Mouse (Mus musculus): ENCODE measurements around the gene Abcb11.

Gene Abcb11

DNA sequence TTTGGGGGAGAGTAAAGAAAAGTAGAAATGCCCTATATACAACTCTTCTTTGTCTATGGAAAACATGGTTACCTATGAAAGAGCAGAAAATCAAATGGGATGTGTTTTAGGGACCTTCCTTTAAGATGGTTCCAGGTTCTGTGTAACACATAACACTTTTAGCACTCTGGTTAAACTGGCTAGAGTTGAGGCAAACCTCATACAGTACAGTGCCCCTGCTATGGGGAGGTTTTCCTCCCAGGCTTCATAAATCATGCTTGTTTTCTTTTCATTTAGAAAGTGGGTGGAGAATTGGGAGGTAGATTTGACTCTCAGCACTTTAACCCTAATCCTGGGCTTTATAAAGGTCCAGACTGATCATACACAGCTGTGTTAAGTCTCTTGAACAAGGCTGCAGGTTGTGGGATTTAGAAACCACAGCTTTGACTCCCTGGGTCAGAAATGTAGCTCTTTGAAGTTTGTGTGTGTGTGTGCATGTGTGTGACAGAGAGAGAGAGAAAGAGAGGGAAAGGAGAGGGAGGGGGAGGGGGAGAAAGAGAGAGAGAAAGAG lies 78.3 kb downstream of the Abcb11 start:
- DNase-seq (ENCODE audit: low spot score) = no peak

DNA sequence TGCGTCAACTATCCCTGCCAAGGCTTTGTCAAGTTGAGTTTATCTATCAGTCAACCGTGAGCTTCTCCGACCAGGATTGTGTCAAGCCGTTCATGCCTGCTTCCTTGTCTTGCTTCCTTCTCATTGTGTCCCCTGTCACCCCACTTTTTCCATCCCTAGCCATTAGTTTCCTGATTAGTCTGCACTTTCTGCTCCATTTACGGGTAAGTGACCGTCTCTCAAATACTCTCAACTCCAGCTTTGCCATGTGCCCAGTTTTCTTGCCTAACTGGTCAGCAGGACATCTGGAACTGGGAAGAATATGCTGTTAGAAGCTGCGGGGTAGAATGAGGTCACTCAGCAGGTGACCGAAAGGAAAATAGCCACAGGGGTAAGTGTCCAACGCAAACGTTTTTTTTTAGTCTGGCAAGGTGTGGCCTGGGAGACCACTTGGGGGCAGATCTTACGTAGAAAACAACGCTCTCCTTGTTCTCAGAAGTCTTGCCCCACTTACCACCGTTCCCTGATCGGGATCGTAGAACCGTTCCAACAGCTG lies 94.1 kb downstream of the Abcb11 start:
- no peak for DNase-seq (ENCODE audit: low spot score)

DNA sequence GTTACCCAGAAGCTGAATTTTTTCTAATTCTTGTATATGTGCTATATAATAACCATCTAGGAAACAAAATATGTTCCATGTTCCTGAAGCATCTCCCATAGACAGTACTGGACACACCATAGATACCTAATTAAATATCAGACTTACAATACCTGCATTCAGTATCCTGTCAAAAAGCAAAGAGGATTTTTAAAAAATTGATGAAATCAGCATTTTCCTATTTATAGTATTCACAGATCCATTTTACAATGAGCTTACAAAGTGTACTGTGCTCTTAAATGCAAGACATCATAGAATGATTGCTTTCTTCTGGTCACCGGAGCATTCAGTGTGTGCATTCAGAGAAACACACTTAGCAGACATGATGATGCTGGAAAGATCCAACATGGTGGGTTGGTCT lies 95.3 kb downstream of the Abcb11 start:
- no peak for DNase-seq (ENCODE audit: low spot score)

DNA sequence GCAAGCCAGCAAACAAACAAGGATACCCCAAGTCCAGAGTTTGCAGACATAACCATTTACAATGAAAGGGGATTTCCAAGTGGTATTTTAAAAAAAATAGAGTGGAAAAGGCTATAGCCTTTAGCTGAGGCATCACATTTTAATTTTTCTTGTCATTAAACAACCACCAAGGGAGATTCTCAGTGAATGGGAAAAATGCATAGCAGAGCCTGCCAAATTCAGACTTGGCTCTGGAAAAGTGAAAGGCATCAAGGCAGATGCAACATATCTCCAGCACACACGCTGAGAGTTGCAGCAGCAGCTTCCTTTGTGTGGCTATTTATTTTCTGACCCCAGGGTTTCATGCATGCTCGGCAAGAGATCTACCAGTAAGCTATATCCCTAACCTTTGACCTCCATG lies 97.5 kb downstream of the Abcb11 start:
- no peak for DNase-seq (ENCODE audit: low spot score)

DNA sequence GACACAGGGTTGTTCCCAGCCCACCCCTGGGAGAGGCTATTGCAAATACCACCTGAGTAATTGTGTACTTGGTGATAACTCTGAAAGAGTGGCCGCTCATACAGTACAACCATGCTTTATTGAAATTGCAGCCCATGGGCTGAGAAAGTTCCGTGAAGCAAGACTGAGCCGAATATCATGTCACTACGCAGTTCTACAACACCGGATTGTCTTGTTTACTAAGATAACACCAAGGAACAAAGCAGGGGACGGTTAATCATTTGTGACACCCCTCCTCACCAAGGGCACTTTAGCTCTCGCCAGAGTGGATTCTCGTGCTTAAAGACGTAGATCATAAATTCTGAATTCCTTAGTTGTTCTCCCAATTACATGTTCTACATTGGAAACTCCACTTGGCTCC lies 103.1 kb downstream of the Abcb11 start:
- DNase-seq (ENCODE audit: low spot score) = no peak

DNA sequence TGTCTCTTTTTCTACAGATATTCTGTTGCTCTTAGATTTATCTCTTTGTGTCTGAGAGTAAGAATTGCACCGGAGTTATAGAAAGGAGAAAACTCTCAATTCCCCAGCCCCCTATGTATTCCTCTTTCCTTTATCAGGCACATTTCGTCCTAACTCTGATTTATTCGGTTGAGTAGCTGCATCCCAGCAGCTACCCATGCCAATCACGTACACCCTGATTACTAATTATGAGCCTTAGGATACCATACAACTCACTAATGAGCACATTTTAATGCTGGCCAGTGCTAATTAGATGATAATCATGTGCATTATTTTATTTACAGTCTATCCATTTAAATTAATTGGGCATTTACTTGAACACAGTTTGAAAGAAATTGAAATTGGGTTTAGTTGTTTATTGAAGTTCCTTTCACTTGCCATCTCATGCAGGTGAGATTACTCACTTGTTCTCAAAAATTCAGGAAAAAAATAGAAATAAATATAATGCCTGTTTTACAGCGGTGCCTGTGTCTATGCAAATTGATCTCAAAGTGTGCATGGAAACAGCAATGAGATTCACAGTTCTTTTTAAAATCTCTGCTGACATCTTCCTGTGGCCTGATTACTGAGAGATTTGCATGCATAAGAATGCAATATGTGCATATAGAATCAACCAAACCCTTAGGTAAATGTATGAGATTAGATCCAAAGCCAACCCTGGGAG lies 107.3 kb downstream of the Abcb11 start:
- no peak for DNase-seq (ENCODE audit: low spot score)

DNA sequence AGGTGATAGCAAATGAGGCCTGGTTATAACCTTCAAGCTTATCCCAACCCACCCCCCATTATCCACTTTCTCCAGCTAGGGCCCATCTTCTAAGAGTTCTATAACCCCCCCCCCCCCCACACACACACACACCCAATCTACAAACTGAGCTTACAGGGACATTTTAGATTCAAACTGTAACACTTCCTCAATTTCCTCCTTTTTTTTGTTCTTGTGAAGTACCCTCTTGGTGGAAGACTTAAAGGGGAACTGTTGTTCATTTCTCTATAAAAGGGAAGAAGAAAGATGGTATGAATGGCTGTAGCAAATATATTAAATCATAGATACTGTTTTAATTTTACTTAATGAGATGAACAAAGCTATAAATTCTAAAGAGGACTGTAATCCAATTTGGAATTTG lies 110.3 kb downstream of the Abcb11 start:
- DNase-seq (ENCODE audit: low spot score) = no peak

DNA sequence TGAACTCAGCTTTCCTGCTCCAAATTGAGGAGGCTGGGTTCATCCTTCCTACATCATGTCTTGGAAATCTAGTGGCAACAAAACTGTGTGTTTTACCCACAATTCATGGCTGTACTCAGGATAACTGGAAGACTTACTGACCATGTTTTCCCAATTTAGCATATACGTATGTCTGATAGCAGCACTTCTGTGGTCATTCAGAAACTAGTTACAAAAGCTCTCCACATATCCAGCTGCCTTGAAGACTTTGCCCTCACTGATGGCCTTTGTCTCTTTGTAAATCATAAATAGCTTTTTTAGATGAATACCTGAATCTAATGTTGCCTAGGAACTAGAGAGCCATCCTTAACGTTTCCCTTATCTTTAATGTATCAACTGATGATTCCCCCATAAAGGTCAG lies 112.3 kb downstream of the Abcb11 start:
- DNase-seq (ENCODE audit: low spot score) = no peak

DNA sequence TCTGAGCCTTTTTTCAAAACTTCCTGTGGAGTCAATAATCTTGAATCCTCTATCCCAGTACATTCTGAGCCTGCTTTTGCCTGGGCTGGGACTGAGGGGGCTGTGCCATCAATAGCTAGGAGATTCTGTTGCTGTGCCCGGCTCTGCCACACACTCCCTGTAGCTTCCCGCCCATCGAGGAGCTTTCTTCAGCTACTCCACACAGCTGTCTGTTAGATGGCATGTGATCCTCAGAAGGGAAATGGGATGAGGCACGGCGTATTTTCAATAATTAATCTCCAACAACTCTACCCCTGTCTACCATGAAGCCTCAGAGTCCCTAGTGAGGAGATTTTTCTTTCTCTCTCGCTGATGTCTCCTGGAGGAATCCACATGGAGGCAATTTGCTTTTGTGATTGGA lies 113.8 kb downstream of the Abcb11 start:
- no peak for DNase-seq (ENCODE audit: low spot score)

DNA sequence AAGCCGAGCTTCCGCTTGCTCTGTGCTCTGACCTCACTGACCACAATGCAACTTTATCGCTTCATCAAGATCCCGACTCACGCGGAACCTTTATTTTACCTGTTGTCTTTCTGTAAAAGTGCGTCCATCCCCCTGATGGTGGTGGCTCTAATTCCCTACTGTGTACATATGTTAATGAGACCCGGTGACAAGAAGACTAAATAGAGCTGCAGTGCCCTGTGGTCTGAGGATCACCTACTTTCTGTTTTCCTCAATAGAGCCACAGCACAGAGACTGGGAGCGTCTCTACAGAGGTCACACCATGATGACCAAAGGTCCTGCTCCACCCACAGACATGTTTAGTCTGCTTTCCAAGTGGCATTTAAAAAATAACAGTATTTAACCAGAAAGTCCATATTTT lies 115.5 kb downstream of the Abcb11 start:
- DNase-seq (ENCODE audit: low spot score) = no peak

DNA sequence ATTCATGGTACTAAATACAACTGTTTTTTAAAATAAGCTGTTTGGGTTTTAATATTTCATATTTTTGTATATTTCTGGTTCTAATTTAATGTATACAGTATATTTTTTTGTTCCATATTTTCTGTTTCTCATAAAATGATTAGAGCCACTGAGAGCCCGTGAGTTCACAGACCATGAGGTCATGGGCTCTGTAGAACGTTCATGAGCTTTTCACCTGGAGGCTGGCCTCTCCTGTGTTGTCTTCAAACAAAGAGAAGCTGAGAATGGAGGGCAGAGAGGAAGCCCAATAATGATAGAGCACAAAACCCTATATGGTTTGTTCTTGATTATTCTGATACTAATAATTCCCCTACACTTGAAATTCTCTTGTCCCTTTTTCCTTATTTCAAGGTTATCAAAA lies 117.7 kb downstream of the Abcb11 start:
- DNase-seq (ENCODE audit: low spot score) = no peak

DNA sequence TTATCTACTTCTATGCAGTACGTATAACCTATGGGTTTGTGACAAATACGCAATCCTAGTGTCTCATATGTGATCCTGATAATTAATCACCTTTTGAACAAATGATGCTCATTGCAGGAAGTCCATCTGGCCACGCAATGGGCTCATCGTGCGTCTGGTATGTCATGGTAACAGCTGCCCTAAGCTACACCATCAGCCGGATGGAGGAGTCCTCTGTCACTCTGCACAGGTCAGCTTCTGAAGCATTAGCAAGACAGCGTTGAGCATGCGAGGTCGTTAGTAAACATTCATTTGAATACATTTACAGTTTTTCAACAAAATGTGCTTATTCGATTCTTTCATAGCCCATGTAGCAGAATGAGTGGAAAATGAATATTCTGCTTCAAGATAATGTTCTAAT lies 119.6 kb downstream of the Abcb11 start:
- DNase-seq (ENCODE audit: low spot score) = peak; percentile 13

DNA sequence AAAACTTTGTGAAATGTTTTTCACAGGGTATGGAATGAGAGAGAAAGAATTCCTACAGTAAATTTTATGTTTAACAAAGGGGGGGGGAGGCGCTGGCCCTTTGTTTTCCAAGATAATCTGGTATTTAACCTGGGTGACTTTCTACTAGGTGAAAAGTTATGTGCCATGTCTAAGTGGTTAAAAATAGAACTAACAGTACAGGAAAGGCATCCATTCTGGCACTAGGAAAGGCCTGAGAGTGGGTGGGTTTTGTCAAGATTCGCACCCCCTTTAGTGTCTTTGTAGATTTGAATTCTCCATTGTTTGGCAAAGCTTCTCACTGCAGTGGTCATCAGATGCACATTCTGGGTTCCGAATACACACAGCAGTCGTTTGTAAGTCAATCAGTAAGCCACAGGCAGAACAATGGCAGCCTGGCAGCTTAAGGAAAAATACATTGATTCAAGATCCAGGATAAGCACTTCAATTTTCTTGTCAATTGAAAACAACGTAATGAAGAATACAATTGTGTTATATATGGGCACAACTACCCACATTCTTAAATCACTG lies 120.5 kb downstream of the Abcb11 start:
- no peak for DNase-seq (ENCODE audit: low spot score)

DNA sequence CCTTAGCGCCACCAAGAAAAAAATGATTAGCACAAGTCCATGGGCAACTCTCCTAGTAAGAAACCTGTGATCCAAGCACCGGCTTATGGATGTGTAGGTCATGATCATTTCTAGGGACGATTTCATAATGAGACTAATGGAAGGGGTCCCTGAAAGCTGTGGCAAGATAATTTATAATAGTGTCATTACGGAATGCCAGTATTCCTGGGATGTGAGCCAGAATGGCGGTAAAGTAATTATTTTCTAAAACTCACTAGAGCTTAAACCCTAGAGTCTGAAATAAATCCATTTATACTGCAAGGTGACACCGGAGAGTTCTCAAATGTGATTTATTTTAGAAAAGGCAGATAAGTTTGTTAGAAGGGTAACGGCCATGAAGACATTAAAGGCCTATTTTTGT lies 127.2 kb downstream of the Abcb11 start:
- peak; percentile 56 for DNase-seq (ENCODE audit: low spot score)

DNA sequence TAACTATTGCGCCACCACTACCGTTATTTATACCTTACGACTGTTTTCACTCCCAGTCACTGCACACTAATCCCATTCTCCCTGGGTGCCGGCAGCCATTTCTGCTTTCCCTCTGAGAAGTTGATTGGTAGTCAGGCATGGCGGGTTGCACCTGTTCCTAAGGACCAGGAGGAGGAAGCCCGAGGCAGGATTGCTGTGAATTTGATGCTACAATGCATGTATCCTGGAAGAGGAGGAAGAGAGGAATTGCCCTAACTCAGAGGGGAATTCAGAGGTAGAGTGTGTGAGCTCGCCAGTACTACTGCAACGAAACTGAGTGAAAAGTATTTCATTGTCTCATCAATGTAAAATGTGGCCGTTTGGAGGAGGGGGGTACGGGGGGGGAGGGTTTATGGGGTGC lies 129.8 kb downstream of the Abcb11 start:
- no peak for DNase-seq (ENCODE audit: low spot score)

DNA sequence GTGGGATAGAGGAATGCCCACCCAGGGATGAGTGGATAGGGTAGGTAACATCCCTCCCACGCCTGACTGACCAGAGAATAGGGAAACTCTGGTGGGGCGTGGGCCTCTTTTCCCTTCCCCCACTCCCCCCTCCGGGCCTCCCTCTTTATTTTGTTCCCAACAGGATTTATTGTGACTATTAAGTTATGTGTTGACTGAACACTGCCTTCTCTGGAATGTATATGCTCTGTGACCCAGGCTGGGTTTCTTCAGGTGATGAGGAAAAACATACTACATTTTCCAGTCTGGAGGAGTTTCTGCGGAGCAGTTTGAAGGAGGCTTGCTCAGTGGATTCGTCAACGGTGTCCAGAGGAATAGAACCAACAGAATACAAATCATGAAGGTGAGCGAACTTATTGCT lies 131.6 kb downstream of the Abcb11 start, which contains the start of gene G6pc2:
Gene G6pc2 (plus strand): TSS at position 301 of the 400 bp plus-strand sequence.
- DNase-seq (ENCODE audit: low spot score) = no peak

DNA sequence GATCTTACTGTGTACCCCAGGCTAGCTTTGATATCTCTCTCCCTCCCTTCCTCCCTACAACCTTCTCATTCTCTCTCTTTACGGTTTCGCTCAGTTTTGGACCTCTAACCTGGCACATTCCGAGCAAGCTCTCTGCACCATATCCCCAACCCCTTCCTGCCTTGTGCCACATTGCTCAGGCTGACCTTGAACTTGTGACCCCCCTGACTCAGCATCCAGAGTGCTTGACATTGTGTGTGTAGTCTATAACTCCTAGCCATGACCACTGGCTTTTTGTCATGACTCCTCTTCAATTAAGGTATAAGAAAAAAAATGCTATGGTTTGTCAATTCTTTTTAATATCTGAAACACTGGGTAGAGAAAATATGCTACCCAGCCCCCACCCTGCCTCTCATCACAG lies 132.7 kb downstream of the Abcb11 start:
- no peak for DNase-seq (ENCODE audit: low spot score)

DNA sequence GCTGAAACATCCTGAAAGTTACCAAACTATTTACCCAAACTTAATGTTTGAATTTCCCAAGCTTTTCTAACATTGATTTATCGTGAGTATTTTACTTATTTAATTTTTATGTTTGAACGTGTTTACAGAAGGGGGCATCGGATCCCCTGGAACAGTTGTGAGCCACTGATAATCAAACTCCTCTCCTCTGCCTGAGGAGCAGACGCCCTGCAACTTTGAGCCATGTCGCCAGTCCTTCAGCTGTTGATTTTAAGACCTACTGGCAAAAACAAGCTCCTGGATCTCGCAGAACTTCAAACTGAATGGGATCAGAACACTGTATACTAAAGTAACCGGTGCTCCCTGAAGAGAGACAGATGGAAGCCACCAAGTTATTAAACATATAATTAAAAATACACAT lies 135.9 kb downstream of the Abcb11 start:
- no peak for DNase-seq (ENCODE audit: low spot score)

DNA sequence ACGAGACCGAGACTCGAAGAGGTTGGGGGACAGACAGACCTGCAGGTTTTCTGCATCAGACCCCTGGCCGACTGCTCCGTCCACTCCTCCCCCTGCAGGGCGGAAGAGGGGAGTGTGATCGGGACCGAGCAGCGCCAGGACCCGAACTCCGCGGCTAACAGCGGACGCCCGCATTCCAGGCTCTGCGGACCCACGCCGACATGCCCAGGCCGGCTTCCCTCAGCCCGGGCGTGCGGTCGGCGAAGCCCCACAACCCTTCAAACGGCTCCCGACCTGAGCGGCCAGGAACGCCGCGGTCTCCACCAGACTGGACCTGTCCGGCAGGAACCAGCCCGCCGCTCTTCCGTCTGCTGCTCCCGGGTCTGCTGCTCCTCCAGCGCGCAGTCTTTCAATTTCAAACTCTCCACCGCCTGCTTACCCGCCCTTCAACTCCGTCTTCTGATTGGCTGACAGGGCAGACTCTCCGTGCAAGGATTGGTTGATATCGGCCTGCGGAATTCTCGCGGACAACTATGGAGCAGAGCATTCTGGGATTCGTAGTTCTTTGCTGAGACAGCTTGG lies 136.5 kb downstream of the Abcb11 start, which contains the start of gene Spc25:
Gene Spc25 (minus strand): TSS at position 404 of the 561 bp plus-strand sequence.
- peak; percentile 95 for DNase-seq (ENCODE audit: low spot score)

DNA sequence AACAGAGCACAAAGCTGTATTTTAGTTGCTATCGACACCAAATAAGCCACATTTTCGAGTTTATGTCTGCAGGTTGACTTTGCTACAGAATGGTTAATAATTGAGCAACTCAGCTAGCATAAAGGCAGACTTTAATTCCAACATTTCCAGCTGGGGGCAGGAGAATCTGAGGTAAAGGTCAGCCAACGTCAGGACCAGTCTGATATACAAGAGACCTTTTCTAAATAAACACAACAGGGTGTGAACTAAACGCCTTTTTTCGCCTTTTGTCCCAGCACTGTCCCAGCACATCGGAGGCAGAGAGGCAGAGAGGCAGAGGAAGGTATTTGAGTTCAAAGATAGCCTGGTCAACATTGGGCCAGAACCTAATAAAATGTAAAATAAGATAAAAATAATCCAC lies 137.2 kb downstream of the Abcb11 start:
- peak; percentile 21 for DNase-seq (ENCODE audit: low spot score)

DNA sequence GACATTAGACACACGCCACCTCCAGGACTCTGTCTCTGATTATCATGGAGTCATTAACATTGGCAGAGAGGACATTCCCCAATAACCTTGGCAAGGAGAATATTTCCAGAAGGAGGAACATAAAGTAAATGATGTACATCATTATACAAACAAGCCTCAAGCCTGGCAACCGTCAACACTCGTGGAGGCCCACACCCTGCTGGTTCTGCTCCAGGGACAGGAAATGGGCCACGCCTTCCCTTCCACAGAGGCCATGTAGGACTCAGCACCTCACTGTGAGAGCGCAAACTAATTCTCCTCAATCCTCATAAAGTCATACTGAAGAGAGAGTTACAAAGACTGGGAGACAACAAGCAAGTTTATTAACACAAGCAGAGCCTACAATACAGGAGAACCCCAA lies 148.9 kb downstream of the Abcb11 start:
- DNase-seq (ENCODE audit: low spot score) = no peak

DNA sequence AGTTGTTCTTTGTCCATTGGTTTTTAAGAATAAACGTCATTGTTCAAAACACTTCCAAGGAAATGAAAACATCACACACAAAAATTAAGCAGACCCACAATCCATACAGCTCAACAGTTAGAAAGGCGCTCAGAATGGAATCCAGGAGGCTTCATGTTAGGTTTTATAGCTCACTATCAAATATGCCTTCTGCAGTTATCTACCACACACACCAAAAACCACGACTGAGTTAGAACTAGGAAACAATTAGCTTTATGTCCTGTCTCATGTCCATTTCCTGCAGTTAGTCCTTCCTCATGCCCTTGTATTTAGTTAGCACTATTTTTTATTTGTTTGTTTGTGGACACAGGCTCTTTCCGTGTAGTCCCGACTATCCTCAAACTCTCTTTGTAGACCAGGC lies 151.4 kb downstream of the Abcb11 start:
- DNase-seq (ENCODE audit: low spot score) = no peak

DNA sequence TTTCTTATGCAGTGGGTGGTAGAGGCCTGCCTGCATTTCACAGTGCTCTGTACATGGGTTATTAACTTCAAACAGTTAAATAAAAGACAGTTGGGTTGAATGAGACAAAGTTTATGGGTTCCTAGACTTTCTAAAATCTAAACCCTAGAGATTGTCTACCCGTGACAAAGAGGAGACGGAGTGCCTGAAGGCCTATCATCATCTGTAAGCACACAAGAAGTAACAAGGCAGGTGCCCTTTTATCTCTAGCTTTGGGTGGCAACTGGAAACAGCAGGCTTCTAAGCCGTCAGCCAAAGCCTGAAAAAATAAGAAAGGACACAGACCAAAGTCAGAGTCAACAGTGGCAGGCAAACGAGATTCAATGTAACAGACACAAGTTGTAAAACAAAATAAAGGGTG lies 153.2 kb downstream of the Abcb11 start:
- DNase-seq (ENCODE audit: low spot score) = no peak

All from MN1 (cell line).